In the genomic region with DNA sequence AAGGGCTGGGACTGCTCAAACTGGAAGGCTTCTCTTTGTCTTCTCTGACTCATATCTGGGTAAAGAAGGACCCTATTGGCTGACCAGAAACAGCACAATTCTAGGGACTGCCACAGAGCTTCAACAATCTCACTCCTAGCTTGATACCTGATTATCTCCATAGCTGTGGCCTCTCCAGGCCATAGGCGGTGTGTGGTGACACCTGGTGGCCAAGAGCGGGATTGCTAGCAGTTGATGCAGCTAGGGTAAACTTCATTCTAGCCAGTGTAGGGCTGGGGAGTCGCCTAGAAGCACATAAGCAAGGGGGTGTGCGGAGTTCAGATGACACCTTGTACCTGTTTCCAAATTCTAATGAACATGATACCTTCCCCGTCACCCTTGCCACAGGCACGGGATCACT, we compare ENCODE assay signal across 8 mouse cellular contexts.
A peak's percentile ranks its signal among the peaks of the same experiment; 100 is the strongest.
DNase-seq lines count a peak whose midpoint lies in the region; ATAC-seq and TF ChIP-seq lines count a peak whose summit lies in the region.

No protein-coding gene starts in this region.

- no peak for ATAC-seq in forebrain, embryonic 12.5 days (ENCODE audit: low FRiP score)
- ATAC-seq in limb, embryonic 14.5 days (ENCODE audit: low FRiP score, low read depth): peak; percentile 60; the same call in 1 of the 2 replicates

- no peaks in the 10 kb centered on the region for H3K9me3 ChIP-seq in forebrain, embryonic 10.5 days
- H3K9me3 ChIP-seq in forebrain, embryonic 12.5 days: no peaks in the 10 kb centered on the region
- no peaks in the 10 kb centered on the region for H3K9me3 ChIP-seq in limb, embryonic 14.5 days (ENCODE audit: control insufficient read depth, low read length)

- H3K27me3 ChIP-seq in forebrain, embryonic 10.5 days (ENCODE audit: poor library complexity, severe bottlenecking): peaks cover 63% of the 10 kb centered on the region
- H3K27me3 ChIP-seq in forebrain, embryonic 12.5 days: peaks cover 14% of the 10 kb centered on the region; the same call in 1 of the 2 replicates
- peaks cover 29% of the 10 kb centered on the region for H3K27me3 ChIP-seq in limb, embryonic 14.5 days (ENCODE audit: control insufficient read depth, insufficient read depth, low read length)
- peaks cover 5% of the 10 kb centered on the region for H3K27me3 ChIP-seq in spleen, adult 2 months (ENCODE audit: control insufficient read depth, insufficient read depth, low read length)

- H3K4me1 ChIP-seq in forebrain, embryonic 10.5 days: peaks cover 53% of the 10 kb centered on the region
- H3K4me1 ChIP-seq in forebrain, embryonic 12.5 days: peaks cover 41% of the 10 kb centered on the region
- no peaks in the 10 kb centered on the region; the same call in 1 of the 2 replicates for H3K4me1 ChIP-seq in cortical plate, adult 2 months (ENCODE audit: control insufficient read depth, insufficient read depth, low read length)
- peaks cover 7% of the 10 kb centered on the region for H3K4me1 ChIP-seq in limb, embryonic 14.5 days (ENCODE audit: control insufficient read depth, insufficient read depth, low read length)
- peaks cover 2% of the 10 kb centered on the region; the same call in 1 of the 2 replicates for H3K4me1 ChIP-seq in spleen, adult 2 months (ENCODE audit: control insufficient read depth, insufficient read depth, insufficient read length)

- H3K4me3 ChIP-seq in forebrain, embryonic 10.5 days: no peak overlapping the region
- no peak overlapping the region for H3K4me3 ChIP-seq in forebrain, embryonic 12.5 days (replicated peaks)
- no peak overlapping the region for H3K4me3 ChIP-seq in cortical plate, adult 2 months (ENCODE audit: insufficient read depth, low read length)
- H3K4me3 ChIP-seq in limb, embryonic 14.5 days (replicated peaks; ENCODE audit: low read length): no peak overlapping the region
- no peak overlapping the region for H3K4me3 ChIP-seq in spleen, adult 2 months (ENCODE audit: extremely low read depth, insufficient read depth, insufficient read length)

- no peak overlapping the region for H3K9ac ChIP-seq in forebrain, embryonic 12.5 days
- H3K9ac ChIP-seq in limb, embryonic 14.5 days (ENCODE audit: low read depth, low read length, severe bottlenecking): no peak overlapping the region

- peak; percentile 86 for DNase-seq in forebrain, embryonic 10.5 days (ENCODE audit: extremely low spot score, low spot score)
- peak; percentile 84 to 87 for DNase-seq in gastrocnemius, postnatal 4 days (ENCODE audit: low spot score in 2 of 2)
- DNase-seq in kidney, adult 8-10 months: peak; percentile 50 to 89
- DNase-seq in limb, embryonic 14.5 days (ENCODE audit: low spot score): peak; percentile 80
- peak; percentile 22 to 48 for DNase-seq in monocyte, adult 2 months (ENCODE audit: low read depth in 1 of 2, low spot score in 2 of 2)
- peak; percentile 11 to 74 for DNase-seq in spleen, adult 2 months (ENCODE audit: low read depth in 1 of 2, low spot score in 2 of 2)

- 6% methylated on average over 6 of the region's 6 CpGs for WGBS in forebrain, embryonic 10.5 days
- 3% methylated on average over 6 of the region's 6 CpGs for WGBS in forebrain, embryonic 12.5 days
- 1% methylated on average over 6 of the region's 6 CpGs for WGBS in limb, embryonic 14.5 days
- 4% methylated on average over 6 of the region's 6 CpGs for WGBS in spleen, adult 2 months

- TF ChIP-seq CTCF in cortical plate, adult 2 months (IDR thresholded peaks at IDR 0.05; ENCODE audit: extremely low read depth, insufficient read depth, low read length): peak; percentile 99
- TF ChIP-seq CTCF in spleen, adult 2 months (IDR thresholded peaks at IDR 0.05; ENCODE audit: extremely low read depth, insufficient read depth, insufficient read length, insufficient replicate concordance): peak; percentile 94; the same call in 1 of the 2 replicates

- H3K4me2 ChIP-seq in forebrain, embryonic 12.5 days: no peak overlapping the region
- H3K4me2 ChIP-seq in limb, embryonic 14.5 days (replicated peaks; ENCODE audit: low read depth, low read length, severe bottlenecking): no peak overlapping the region

- no peak overlapping the region; the same call in 1 of the 2 replicates for H3K27ac ChIP-seq in forebrain, embryonic 10.5 days
- H3K27ac ChIP-seq in forebrain, embryonic 12.5 days: no peak overlapping the region
- no peak overlapping the region for H3K27ac ChIP-seq in cortical plate, adult 2 months (ENCODE audit: insufficient read depth, low read length)
- H3K27ac ChIP-seq in limb, embryonic 14.5 days (replicated peaks; ENCODE audit: low read depth, low read length): no peak overlapping the region
- H3K27ac ChIP-seq in spleen, adult 2 months (ENCODE audit: insufficient read depth, low read length): no peak overlapping the region

- H3K36me3 ChIP-seq in forebrain, embryonic 10.5 days (replicated peaks): no peaks in the 10 kb centered on the region
- H3K36me3 ChIP-seq in forebrain, embryonic 12.5 days (replicated peaks): no peaks in the 10 kb centered on the region
- H3K36me3 ChIP-seq in limb, embryonic 14.5 days (ENCODE audit: control insufficient read depth, insufficient read depth, low read length): no peaks in the 10 kb centered on the region
- H3K36me3 ChIP-seq in spleen, adult 2 months (ENCODE audit: control insufficient read depth, insufficient read depth, low read length): no peaks in the 10 kb centered on the region

- TF ChIP-seq POLR2A in cortical plate, adult 2 months (IDR thresholded peaks at IDR 0.05; ENCODE audit: extremely low read depth, insufficient read depth, low read length): no peak
- no peak for TF ChIP-seq POLR2A in limb, embryonic 14.5 days (IDR thresholded peaks at IDR 0.05; ENCODE audit: borderline replicate concordance, extremely low read depth, insufficient read depth, insufficient read length)
- TF ChIP-seq POLR2A in spleen, adult 2 months (IDR thresholded peaks at IDR 0.05; ENCODE audit: low read depth, low read length): no peak

Comparison
In these comparisons a context has a peak if more than half of its experiments do, and no peak if none do; other contexts are left out.
1. DNase-seq: peak in every context shown above with its lines; median percentile 86 in forebrain, embryonic 10.5 days; 86 in gastrocnemius, postnatal 4 days; 80 in limb, embryonic 14.5 days; 70 in kidney, adult 8-10 months; 42 in spleen, adult 2 months; 35 in monocyte, adult 2 months.